Mouse (Mus musculus) hindbrain, embryonic 16.5 days (tissue): ENCODE results near the gene Rab15. TPM values are rescaled to one million over a fixed set of nuclear protein-coding genes. Genes with fewer than 3 reads are reported as not detected.
"Not testable (repeated sequence)": the region's sequence is repeated elsewhere in the genome, so short reads cannot be mapped to it uniquely, and the experiment has no call there.

Experiments used
- ATAC-seq: fragments of 200-750 bp; cut with Nextera tagmentation; 2 replicates; pipeline ENCODE4 v1.8.0; 2017; ENCODE audit warnings: moderate TSS enrichment, moderate library complexity
- H3K27ac ChIP-seq: fragments of 300-500 bp; sonication (generic); 2 replicates; pipeline ENCODE4 v1.5.1; 2014; ENCODE audit warnings: low read depth, mild to moderate bottlenecking, control low read depth, low read length, moderate library complexity
- H3K27me3 ChIP-seq: fragments of 300-500 bp; sonication (generic); replicated peaks from 2 replicates; pipeline ENCODE4 v1.6.1; 2014; ENCODE audit warnings: low read length; ENCODE audit not compliant: control insufficient read depth, insufficient read depth
- H3K36me3 ChIP-seq: fragments of 300-500 bp; sonication (generic); 2 replicates; pipeline ENCODE4 v1.6.1; 2014; ENCODE audit warnings: mild to moderate bottlenecking, low read length, moderate library complexity, mixed read lengths; ENCODE audit not compliant: control insufficient read depth, insufficient read depth
- H3K4me1 ChIP-seq: fragments of 300-500 bp; sonication (generic); 2 replicates; pipeline ENCODE4 v1.6.1; 2014; ENCODE audit warnings: low read depth, low read length; ENCODE audit not compliant: control insufficient read depth, insufficient read depth
- H3K4me2 ChIP-seq: fragments of 300-500 bp; sonication (generic); 2 replicates; pipeline ENCODE4 v1.6.1; 2014; ENCODE audit warnings: mild to moderate bottlenecking, low read length, control low read depth, moderate library complexity
- H3K4me3 ChIP-seq: fragments of 300-500 bp; sonication (generic); 2 replicates; pipeline ENCODE4 v1.5.1; 2014; ENCODE audit warnings: mild to moderate bottlenecking, low read length, control low read depth, moderate library complexity
- H3K9ac ChIP-seq: fragments of 300-500 bp; sonication (generic); 2 replicates; pipeline ENCODE4 v1.6.1; 2014; ENCODE audit warnings: low read depth, mild to moderate bottlenecking, control low read depth, low read length, moderate library complexity
- H3K9me3 ChIP-seq: fragments of 300-500 bp; sonication (generic); 2 replicates; pipeline ENCODE4 v1.6.1; 2014; ENCODE audit warnings: mild to moderate bottlenecking, low read length, moderate library complexity; ENCODE audit not compliant: control insufficient read depth
- WGBS: fragments of 180-500 bp; shearing (Covaris S2); extraction: QIAGEN DNeasy Blood & Tissue Kit; methylation state at CpG from one replicate; pipeline ENCODE4 v1.1.7; 2014; 5-methylcytosine and 5-hydroxymethylcytosine counted together
- polyA plus RNA-seq: library from polyadenylated mRNA; unstranded; fragments of >200 nt; fragmentation: Nextera tagmentation; extraction: Ambion mirVana; gene quantifications from 2 replicates; pipeline ENCODE4 v1.2.1, GENCODE M21; 2015

Gene Rab15
- 59.2 and 59.9 TPM in 2 replicates for polyA plus RNA-seq

GRCm38 (mm10) chr12:76822651-76823041, at the start of gene Rab15:
TSS of gene Rab15 (minus strand) at chr12:76822908.
- Histone ChIP-seq H3K4me1 (peaks cover 27% of the 10 kb centered on the region), H3K4me2 (peak within 1 kb of the TSS; percentile 79), H3K4me3 (peak within 1 kb of the TSS; percentile 62), H3K27me3 (no peaks in the 10 kb centered on the region), H3K36me3 (no peaks in the 10 kb centered on the region), H3K9ac (peak within 1 kb of the TSS; percentile 91), H3K27ac (peak within 1 kb of the TSS; percentile 80), H3K9me3 (no peaks in the 10 kb centered on the region)
- ATAC-seq = peak; percentile 51
- WGBS = under 1% methylated on average over 17 of the region's 17 CpGs

GRCm38 (mm10) chr12:76869561-76869960, 46.9 kb upstream of the Rab15 start:
- 90% methylated on average over 7 of the region's 7 CpGs for WGBS
- H3K4me1 ChIP-seq = no peaks in the 10 kb centered on the region
- no peak overlapping the region for H3K4me2 ChIP-seq
- H3K36me3 ChIP-seq = no peaks in the 10 kb centered on the region; the same call in 1 of the 2 replicates
- no peak overlapping the region for H3K4me3 ChIP-seq
- no peak overlapping the region for H3K27ac ChIP-seq
- no peak for ATAC-seq
- H3K9ac ChIP-seq = no peak overlapping the region
- no peaks in the 10 kb centered on the region for H3K27me3 ChIP-seq
- H3K9me3 ChIP-seq = no peaks in the 10 kb centered on the region

DNA sequence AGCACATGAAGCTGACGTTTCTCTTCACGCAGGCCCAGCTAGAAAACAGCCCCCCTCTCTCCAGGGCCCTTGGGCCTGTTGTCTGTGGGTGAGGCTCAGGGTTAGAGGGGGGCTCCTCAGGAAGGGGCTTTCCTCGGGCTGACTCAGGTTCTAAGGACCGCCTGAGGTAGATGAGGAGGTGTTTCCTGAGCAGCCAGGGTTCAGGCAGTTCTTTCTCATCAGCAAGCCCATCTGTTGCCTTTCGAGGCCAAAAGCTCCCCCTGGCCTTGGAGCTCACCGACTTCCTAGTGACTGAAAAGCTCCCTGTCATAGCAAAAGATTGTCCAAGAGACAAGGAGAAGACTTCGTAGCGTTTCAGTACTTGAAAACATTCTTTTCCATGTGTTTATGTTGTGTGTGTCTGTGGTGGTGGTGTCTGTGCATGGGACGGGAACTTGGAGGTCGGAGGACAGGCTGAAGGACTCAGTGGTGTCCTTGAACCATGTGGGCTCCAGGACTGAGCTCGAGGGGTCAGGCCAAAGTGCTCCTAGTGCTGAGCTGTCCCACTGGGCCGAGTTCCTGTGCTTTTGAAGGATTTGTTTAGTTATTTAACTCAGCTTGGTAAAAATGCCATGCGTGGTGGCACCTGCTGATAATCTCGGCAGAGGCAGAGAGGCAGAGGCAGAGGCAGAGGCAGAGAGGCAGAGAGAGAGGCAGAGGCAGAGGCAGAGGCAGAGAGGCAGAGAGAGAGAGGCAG, 45.9 kb upstream of the Rab15 start:
- no peaks in the 10 kb centered on the region for H3K4me1 ChIP-seq
- no peaks in the 10 kb centered on the region for H3K36me3 ChIP-seq
- H3K4me3 ChIP-seq = no peak overlapping the region
- H3K4me2 ChIP-seq = no peak overlapping the region
- no peak overlapping the region for H3K9ac ChIP-seq
- no peak for ATAC-seq
- H3K27ac ChIP-seq = no peak overlapping the region
- no peaks in the 10 kb centered on the region for H3K9me3 ChIP-seq
- H3K27me3 ChIP-seq = no peaks in the 10 kb centered on the region
- 75% methylated on average over 14 of the region's 14 CpGs for WGBS

DNA sequence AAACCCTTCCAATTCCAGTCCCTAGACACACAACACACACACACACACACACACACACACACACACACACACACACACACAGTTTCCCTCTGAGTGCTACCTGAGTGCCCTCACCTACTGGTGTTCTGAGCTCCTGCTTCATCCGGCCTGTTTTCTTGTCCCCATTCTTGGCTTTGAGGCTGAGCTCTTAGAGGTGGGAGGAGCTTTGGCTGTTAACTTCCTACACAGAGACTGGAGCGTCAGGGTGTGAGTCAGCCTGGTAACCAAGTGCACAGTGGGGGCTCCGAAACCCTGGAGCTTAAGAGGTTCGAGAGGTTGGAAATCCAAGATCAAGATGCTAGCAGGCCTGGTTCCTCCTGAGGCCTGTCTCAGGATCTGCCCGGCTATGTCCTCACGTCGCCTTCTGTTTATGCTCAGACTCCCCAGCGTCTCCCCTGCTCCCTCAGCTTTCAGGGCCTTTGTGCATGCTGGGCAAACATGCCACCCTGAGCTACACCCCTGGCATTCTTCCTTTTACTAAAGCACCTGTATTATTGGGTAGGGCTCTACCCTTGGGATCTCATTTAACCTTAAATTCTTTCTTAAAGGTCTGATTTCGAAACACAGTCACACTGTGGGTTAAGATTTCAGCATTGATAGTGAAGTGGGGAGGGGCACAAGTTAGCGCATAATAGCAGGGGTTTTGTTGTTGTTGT, 45.0 kb upstream of the Rab15 start:
- Histone ChIP-seq H3K36me3 (no peaks in the 10 kb centered on the region), H3K27ac (no peak overlapping the region), H3K4me2 (no peak overlapping the region), H3K27me3 (no peaks in the 10 kb centered on the region), H3K4me3 (no peak overlapping the region), H3K9ac (no peak overlapping the region), H3K4me1 (no peaks in the 10 kb centered on the region), H3K9me3 (no peaks in the 10 kb centered on the region)
- ATAC-seq = no peak
- WGBS = 63% methylated on average over 10 of the region's 10 CpGs

DNA sequence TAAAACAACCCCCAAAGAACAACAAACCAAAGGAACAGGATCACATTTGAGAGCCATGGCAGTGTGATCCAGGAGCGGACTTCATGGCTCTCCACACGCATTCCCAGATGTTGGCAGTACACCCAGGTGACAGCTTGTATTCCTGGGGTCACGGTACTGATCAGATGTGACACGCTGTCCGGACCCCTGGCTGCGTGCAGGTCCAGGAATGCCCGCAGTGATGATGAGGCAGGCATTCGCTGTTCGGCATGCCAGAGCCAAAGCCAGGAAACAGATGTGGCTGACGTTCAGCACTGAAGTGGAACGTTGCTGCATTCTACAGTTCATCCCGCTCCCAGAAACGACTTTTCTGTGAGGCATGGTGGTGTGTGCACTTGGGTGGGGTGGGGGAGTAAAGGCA, 42.6 kb upstream of the Rab15 start:
- H3K27ac ChIP-seq = no peak overlapping the region
- H3K4me3 ChIP-seq = no peak overlapping the region
- no peaks in the 10 kb centered on the region for H3K36me3 ChIP-seq
- no peak for ATAC-seq
- 80% methylated on average over 13 of the region's 13 CpGs for WGBS
- no peaks in the 10 kb centered on the region for H3K4me1 ChIP-seq
- H3K9ac ChIP-seq = no peak overlapping the region
- no peaks in the 10 kb centered on the region for H3K27me3 ChIP-seq
- no peaks in the 10 kb centered on the region for H3K9me3 ChIP-seq
- no peak overlapping the region for H3K4me2 ChIP-seq

DNA sequence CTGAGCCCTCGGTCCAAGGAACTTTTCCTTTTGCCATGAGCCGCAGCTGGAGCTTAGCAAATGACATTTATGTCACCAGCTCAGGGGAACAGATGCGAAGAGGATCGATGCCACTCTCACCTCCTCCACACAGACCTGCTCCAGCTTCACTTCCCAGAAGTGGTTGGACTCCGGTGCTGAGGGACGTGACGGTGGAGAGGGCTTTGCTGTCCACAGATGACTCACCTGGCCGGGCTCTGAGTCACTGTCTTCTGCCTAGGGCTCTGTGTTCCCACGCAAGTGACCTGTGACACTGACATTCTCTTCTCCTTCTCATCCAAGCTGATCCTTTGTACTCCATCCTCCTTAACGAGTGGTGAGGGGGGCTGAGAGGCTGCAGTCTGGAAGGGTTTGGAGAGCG, 40.9 kb upstream of the Rab15 start:
- H3K4me2 ChIP-seq = no peak overlapping the region
- H3K4me3 ChIP-seq = no peak overlapping the region
- ATAC-seq = no peak
- no peak overlapping the region for H3K9ac ChIP-seq
- no peaks in the 10 kb centered on the region for H3K9me3 ChIP-seq
- no peaks in the 10 kb centered on the region for H3K36me3 ChIP-seq
- WGBS = 81% methylated on average over 11 of the region's 11 CpGs
- H3K27ac ChIP-seq = no peak overlapping the region
- no peaks in the 10 kb centered on the region for H3K4me1 ChIP-seq
- no peaks in the 10 kb centered on the region for H3K27me3 ChIP-seq

DNA sequence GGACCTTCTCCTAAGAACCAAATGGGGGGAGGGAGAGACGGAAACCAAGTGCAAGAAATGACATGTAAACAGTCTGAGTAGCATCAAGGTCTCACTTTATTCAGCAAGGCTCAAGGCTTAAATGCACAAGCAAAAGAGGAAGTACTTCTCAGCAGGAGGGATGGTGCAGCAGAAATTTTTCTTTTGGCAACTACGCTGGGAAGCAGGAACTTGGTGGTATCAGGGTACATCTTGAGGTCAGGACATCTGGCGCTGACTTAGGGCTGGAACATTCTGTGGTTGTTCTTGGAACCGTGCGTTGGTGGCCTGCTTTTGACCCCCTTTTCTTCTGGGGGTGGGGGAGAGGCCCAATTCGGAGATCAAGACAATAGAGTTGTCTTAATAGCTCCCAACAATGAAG, 36.1 kb upstream of the Rab15 start:
- 80% methylated on average over 6 of the region's 6 CpGs for WGBS
- H3K9me3 ChIP-seq, H3K36me3 ChIP-seq, H3K27me3 ChIP-seq, ATAC-seq, H3K4me1 ChIP-seq, H3K27ac ChIP-seq, H3K4me3 ChIP-seq, H3K4me2 ChIP-seq, H3K9ac ChIP-seq: not testable (repeated sequence)

GRCm38 (mm10) chr12:76857087-76857486, 34.4 kb upstream of the Rab15 start:
- H3K27me3 ChIP-seq = no peaks in the 10 kb centered on the region
- 70% methylated on average over 10 of the region's 10 CpGs for WGBS
- 0 out of 2 replicates have a peak, but pooled peaks have one; percentile 34 for ATAC-seq
- no peak overlapping the region for H3K9ac ChIP-seq
- no peak overlapping the region for H3K27ac ChIP-seq
- H3K4me1 ChIP-seq = no peaks in the 10 kb centered on the region; the same call in 1 of the 2 replicates
- H3K9me3 ChIP-seq = no peaks in the 10 kb centered on the region
- no peak overlapping the region for H3K4me3 ChIP-seq
- H3K4me2 ChIP-seq = no peak overlapping the region
- no peaks in the 10 kb centered on the region for H3K36me3 ChIP-seq

GRCm38 (mm10) chr12:76853378-76854142, 30.9 kb upstream of the Rab15 start:
- H3K4me2 ChIP-seq = no peak overlapping the region
- H3K4me3 ChIP-seq = no peak overlapping the region
- ATAC-seq = no peak
- no peak overlapping the region for H3K9ac ChIP-seq
- H3K4me1 ChIP-seq = no peaks in the 10 kb centered on the region; the same call in 1 of the 2 replicates
- H3K27ac ChIP-seq = no peak overlapping the region
- 86% methylated on average over 1 of the region's 1 CpGs for WGBS
- no peaks in the 10 kb centered on the region for H3K9me3 ChIP-seq
- H3K36me3 ChIP-seq = no peaks in the 10 kb centered on the region
- H3K27me3 ChIP-seq = no peaks in the 10 kb centered on the region
